Mouse (Mus musculus) liver, adult 2 months (tissue): ENCODE results near the gene Gm40193.

Experiments
- CTCF ChIP-seq: fragments of 200-500 bp; IDR thresholded peaks from 2 replicates; pipeline ENCODE4 v1.5.1; 2011; ENCODE audit warnings: low read depth, low read length, control low read depth
- POLR2A ChIP-seq: fragments of 200-500 bp; IDR thresholded peaks from 2 replicates; pipeline ENCODE4 v1.6.1; 2011; ENCODE audit warnings: low read length, control low read depth; ENCODE audit not compliant: insufficient read depth; ENCODE audit errors: extremely low read depth

GRCm38 (mm10) chr11:70512709-70513342 lies 19.9 kb downstream of the Gm40193 start:
- TF ChIP-seq CTCF = no peak
- no peak for TF ChIP-seq POLR2A
